20 mouse cellular contexts compared by ENCODE assay signal in genomic region chr12:48290146-48290545, GRCm38 (mm10).
DNase-seq lines count a peak whose midpoint lies in the region; ATAC-seq and TF ChIP-seq lines count a peak whose summit lies in the region.
"Had no signal": no experiment of that assay in that cellular context is flagged by ENCODE, and none has a peak within 500 bp of the region (broad histone marks: within the 10 kb centered on the region; RNA-seq: fewer than 3 reads in every experiment).

No protein-coding gene starts in this region.

- no peaks in the 10 kb centered on the region for H3K27me3 ChIP-seq in embryonic facial prominence, embryonic 11.5 days (ENCODE audit: control insufficient read depth, insufficient read depth, low read length)
- no peaks in the 10 kb centered on the region for H3K27me3 ChIP-seq in embryonic facial prominence, embryonic 10.5 days (replicated peaks; ENCODE audit: low read depth, poor library complexity, severe bottlenecking)
- no peaks in the 10 kb centered on the region for H3K27me3 ChIP-seq in midbrain, embryonic 14.5 days (ENCODE audit: control insufficient read depth, insufficient read depth, low read length)
- H3K27me3 ChIP-seq in midbrain, embryonic 11.5 days (ENCODE audit: control insufficient read depth, insufficient read depth, low read length): no peaks in the 10 kb centered on the region
- no peaks in the 10 kb centered on the region for H3K27me3 ChIP-seq in midbrain, postnatal 0 days (ENCODE audit: insufficient read depth, low read length)
- H3K27me3 ChIP-seq in forebrain, embryonic 16.5 days (replicated peaks; ENCODE audit: control insufficient read depth, insufficient read depth, low read length): no peaks in the 10 kb centered on the region
- H3K27me3 ChIP-seq: intestine, embryonic 15.5 days; kidney, embryonic 15.5 days; megakaryocyte, embryonic 14.5 days had no signal

- H3K27ac ChIP-seq in embryonic facial prominence, embryonic 11.5 days (replicated peaks; ENCODE audit: low read depth, low read length): no peak overlapping the region
- H3K27ac ChIP-seq in embryonic facial prominence, embryonic 10.5 days (replicated peaks): no peak overlapping the region
- H3K27ac ChIP-seq in midbrain, embryonic 14.5 days (replicated peaks; ENCODE audit: low read depth, low read length): 0 out of 2 replicates have a peak overlapping the region, but pooled peaks have one; percentile 32
- no peak overlapping the region for H3K27ac ChIP-seq in midbrain, embryonic 11.5 days (ENCODE audit: low read depth, low read length)
- H3K27ac ChIP-seq in midbrain, postnatal 0 days (ENCODE audit: low read depth, low read length): no peak overlapping the region
- H3K27ac ChIP-seq in forebrain, embryonic 16.5 days (ENCODE audit: low read length): no peak overlapping the region
- H3K27ac ChIP-seq: heart, embryonic 10.5 days; intestine, embryonic 15.5 days; kidney, embryonic 15.5 days had no signal

- no peak for ATAC-seq in embryonic facial prominence, embryonic 11.5 days (replicated peaks; ENCODE audit: insufficient number of reproducible peaks, low FRiP score, low TSS enrichment, low read depth)
- ATAC-seq in midbrain, embryonic 14.5 days (ENCODE audit: low FRiP score, low TSS enrichment): no peak
- no peak for ATAC-seq in midbrain, embryonic 11.5 days (ENCODE audit: low FRiP score)
- no peak for ATAC-seq in midbrain, postnatal 0 days (ENCODE audit: low FRiP score)
- no peak for ATAC-seq in forebrain, embryonic 16.5 days
- ATAC-seq: intestine, embryonic 15.5 days; liver, postnatal 0 days had no signal

- DNase-seq in embryonic facial prominence, embryonic 11.5 days (ENCODE audit: low spot score): peak; percentile 35
- no peak for DNase-seq in embryonic facial prominence, embryonic 10.5 days (ENCODE audit: low spot score)
- DNase-seq in midbrain, embryonic 14.5 days: no peak
- no peak for DNase-seq in midbrain, embryonic 11.5 days (ENCODE audit: low spot score, missing footprints)
- DNase-seq in midbrain, postnatal 0 days (ENCODE audit: low spot score): peak; percentile 42
- no peak for DNase-seq in adrenal gland, postnatal 10 days
- no peak for DNase-seq in urinary bladder, postnatal 4 days (ENCODE audit: low spot score in 2 of 2)
- DNase-seq: adrenal gland, adult 8-10 months; gastrocnemius, postnatal 36 days; heart, postnatal 10 days; liver; liver, postnatal 0 days; lung, postnatal 14 days; right cerebral cortex, postnatal 4 days; thymus, postnatal 14 days had no signal

- no peak overlapping the region for H3K4me3 ChIP-seq in embryonic facial prominence, embryonic 11.5 days (ENCODE audit: low read depth, low read length)
- no peak overlapping the region for H3K4me3 ChIP-seq in embryonic facial prominence, embryonic 10.5 days
- H3K4me3 ChIP-seq in midbrain, embryonic 14.5 days (replicated peaks; ENCODE audit: low read depth, low read length): no peak overlapping the region
- H3K4me3 ChIP-seq in midbrain, embryonic 11.5 days (ENCODE audit: low read depth, low read length): no peak overlapping the region
- no peak overlapping the region for H3K4me3 ChIP-seq in midbrain, postnatal 0 days (ENCODE audit: low read depth, low read length)
- H3K4me3 ChIP-seq in forebrain, embryonic 16.5 days (replicated peaks; ENCODE audit: low read length): no peak overlapping the region
- H3K4me3 ChIP-seq: heart, embryonic 10.5 days; intestine, embryonic 15.5 days; kidney, embryonic 15.5 days; megakaryocyte, embryonic 14.5 days had no signal

- no peaks in the 10 kb centered on the region for H3K9me3 ChIP-seq in embryonic facial prominence, embryonic 11.5 days (replicated peaks; ENCODE audit: control insufficient read depth, low read length)
- no peaks in the 10 kb centered on the region for H3K9me3 ChIP-seq in embryonic facial prominence, embryonic 10.5 days
- no peaks in the 10 kb centered on the region for H3K9me3 ChIP-seq in midbrain, embryonic 14.5 days (ENCODE audit: control insufficient read depth, low read length)
- H3K9me3 ChIP-seq in midbrain, embryonic 11.5 days (ENCODE audit: control insufficient read depth, low read length): no peaks in the 10 kb centered on the region
- no peaks in the 10 kb centered on the region for H3K9me3 ChIP-seq in midbrain, postnatal 0 days (ENCODE audit: low read length)
- no peaks in the 10 kb centered on the region for H3K9me3 ChIP-seq in forebrain, embryonic 16.5 days (ENCODE audit: control insufficient read depth, low read length)
- H3K9me3 ChIP-seq: heart, embryonic 10.5 days; intestine, embryonic 15.5 days; kidney, embryonic 15.5 days; megakaryocyte, embryonic 14.5 days had no signal

- 36% methylated on average over 3 of the region's 3 CpGs for WGBS in embryonic facial prominence, embryonic 11.5 days
- WGBS in embryonic facial prominence, embryonic 10.5 days: 41% methylated on average over 3 of the region's 3 CpGs
- 47% methylated on average over 3 of the region's 3 CpGs for WGBS in midbrain, embryonic 14.5 days
- WGBS in midbrain, embryonic 11.5 days: 62% methylated on average over 3 of the region's 3 CpGs
- WGBS in midbrain, postnatal 0 days: 41% methylated on average over 3 of the region's 3 CpGs
- 35% methylated on average over 3 of the region's 3 CpGs for WGBS in forebrain, embryonic 16.5 days

- H3K4me2 ChIP-seq in embryonic facial prominence, embryonic 11.5 days (ENCODE audit: low read depth, low read length): no peak overlapping the region
- H3K4me2 ChIP-seq in midbrain, embryonic 14.5 days (ENCODE audit: low read length): no peak overlapping the region
- no peak overlapping the region for H3K4me2 ChIP-seq in midbrain, embryonic 11.5 days
- H3K4me2 ChIP-seq in midbrain, postnatal 0 days (ENCODE audit: low read depth, low read length, poor library complexity, severe bottlenecking): no peak overlapping the region
- no peak overlapping the region for H3K4me2 ChIP-seq in forebrain, embryonic 16.5 days (ENCODE audit: low read length)
- H3K4me2 ChIP-seq: intestine, embryonic 15.5 days; kidney, embryonic 15.5 days had no signal

- no peak for TF ChIP-seq CTCF in midbrain, postnatal 0 days (IDR thresholded peaks at IDR 0.05)

- no peaks in the 10 kb centered on the region for H3K36me3 ChIP-seq in embryonic facial prominence, embryonic 11.5 days (replicated peaks; ENCODE audit: control insufficient read depth, insufficient read depth, low read depth, low read length)
- no peaks in the 10 kb centered on the region for H3K36me3 ChIP-seq in embryonic facial prominence, embryonic 10.5 days (replicated peaks)
- no peaks in the 10 kb centered on the region for H3K36me3 ChIP-seq in midbrain, embryonic 14.5 days (ENCODE audit: control insufficient read depth, insufficient read depth, low read length)
- H3K36me3 ChIP-seq in midbrain, embryonic 11.5 days (ENCODE audit: control insufficient read depth, insufficient read depth, low read length): no peaks in the 10 kb centered on the region
- H3K36me3 ChIP-seq in midbrain, postnatal 0 days (ENCODE audit: insufficient read depth, low read length): no peaks in the 10 kb centered on the region
- H3K36me3 ChIP-seq in forebrain, embryonic 16.5 days (ENCODE audit: control insufficient read depth, insufficient read depth): no peaks in the 10 kb centered on the region
- H3K36me3 ChIP-seq: heart, embryonic 10.5 days; intestine, embryonic 15.5 days; kidney, embryonic 15.5 days had no signal

- H3K4me1 ChIP-seq in embryonic facial prominence, embryonic 11.5 days (ENCODE audit: control insufficient read depth, insufficient read depth, low read length): no peaks in the 10 kb centered on the region
- H3K4me1 ChIP-seq in embryonic facial prominence, embryonic 10.5 days: no peaks in the 10 kb centered on the region
- 0 out of 2 replicates have a peak, but pooled peaks cover 3% of the 10 kb centered on the region for H3K4me1 ChIP-seq in midbrain, embryonic 14.5 days (ENCODE audit: control insufficient read depth, insufficient read depth, low read length)
- H3K4me1 ChIP-seq in midbrain, embryonic 11.5 days (ENCODE audit: control insufficient read depth, insufficient read depth, low read length): no peaks in the 10 kb centered on the region
- no peaks in the 10 kb centered on the region for H3K4me1 ChIP-seq in midbrain, postnatal 0 days (ENCODE audit: insufficient read depth, low read length)
- no peaks in the 10 kb centered on the region for H3K4me1 ChIP-seq in forebrain, embryonic 16.5 days (replicated peaks; ENCODE audit: control insufficient read depth, insufficient read depth, low read length)
- H3K4me1 ChIP-seq: heart, embryonic 10.5 days; intestine, embryonic 15.5 days; kidney, embryonic 15.5 days; megakaryocyte, embryonic 14.5 days had no signal

- H3K9ac ChIP-seq in embryonic facial prominence, embryonic 11.5 days (replicated peaks; ENCODE audit: low read length): no peak overlapping the region
- H3K9ac ChIP-seq in midbrain, embryonic 14.5 days (replicated peaks; ENCODE audit: low read length): no peak overlapping the region
- H3K9ac ChIP-seq in midbrain, embryonic 11.5 days (ENCODE audit: low read length): no peak overlapping the region
- no peak overlapping the region for H3K9ac ChIP-seq in midbrain, postnatal 0 days (replicated peaks; ENCODE audit: low read length, poor library complexity, severe bottlenecking)
- no peak overlapping the region for H3K9ac ChIP-seq in forebrain, embryonic 16.5 days (replicated peaks; ENCODE audit: low read depth, low read length)
- H3K9ac ChIP-seq: intestine, embryonic 15.5 days; kidney, embryonic 15.5 days; liver, postnatal 0 days had no signal

Comparison
In these comparisons a context has a peak if more than half of its experiments do, and no peak if none do; other contexts are left out.
1. DNase-seq: peak in embryonic facial prominence, embryonic 11.5 days (single experiment) and midbrain, postnatal 0 days (single experiment); none in embryonic facial prominence, embryonic 10.5 days (single experiment), midbrain, embryonic 14.5 days (single experiment), midbrain, embryonic 11.5 days (single experiment), adrenal gland, postnatal 10 days (single experiment) and urinary bladder, postnatal 4 days (0 of 2).